Comparison of ENCODE assay signal across 15 mouse cellular contexts in the genomic region with DNA sequence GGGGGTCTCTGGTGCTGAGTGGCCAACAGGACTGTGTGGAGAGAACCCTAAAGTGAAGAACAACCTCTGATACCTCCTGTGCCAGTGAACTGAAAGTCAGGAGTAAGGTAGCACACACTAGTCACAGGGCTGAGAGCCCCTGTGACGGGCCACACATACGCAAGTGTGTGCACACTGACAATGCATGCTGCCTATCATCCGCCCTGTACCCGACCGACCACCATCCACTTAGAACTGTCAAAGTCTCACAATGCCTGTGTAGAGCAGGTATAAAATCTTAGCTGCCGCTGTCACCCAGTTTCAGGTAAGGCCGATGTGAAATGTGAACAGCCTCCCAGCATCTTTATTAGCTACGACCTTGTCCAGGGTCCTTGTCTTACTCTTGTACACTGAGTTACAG.
"Had no signal": no experiment of that assay in that cellular context is flagged by ENCODE, and none has a peak within 500 bp of the region (broad histone marks: within the 10 kb centered on the region; RNA-seq: fewer than 3 reads in every experiment).

No protein-coding gene starts in this region.

- H3K36me3 ChIP-seq: neural tube, embryonic 15.5 days; stomach, embryonic 15.5 days had no signal

- H3K9me3 ChIP-seq: neural tube, embryonic 15.5 days; stomach, embryonic 15.5 days had no signal

- H3K27ac ChIP-seq: neural tube, embryonic 15.5 days; stomach, embryonic 15.5 days; stomach, postnatal 0 days had no signal

- H3K9ac ChIP-seq: neural tube, embryonic 15.5 days; stomach, embryonic 15.5 days had no signal

- DNase-seq: retina, postnatal 1 day; right cerebral cortex, adult 18-20 months; right cerebral cortex, postnatal 14 days; right cerebral cortex, postnatal 25 days; right cerebral cortex, postnatal 4 days; spleen, adult 18-20 months; thymus, adult 18-20 months; thymus, adult 2 months; thymus, postnatal 14 days; thymus, postnatal 25 days; thymus, postnatal 36 days; thymus, postnatal 4 days had no signal

- H3K4me3 ChIP-seq: neural tube, embryonic 15.5 days; stomach, embryonic 15.5 days had no signal

- H3K4me1 ChIP-seq: neural tube, embryonic 15.5 days; stomach, embryonic 15.5 days had no signal

- H3K27me3 ChIP-seq: neural tube, embryonic 15.5 days had no signal

- H3K4me2 ChIP-seq: neural tube, embryonic 15.5 days; stomach, embryonic 15.5 days had no signal
